Mouse (Mus musculus) limb, embryonic 13.5 days (tissue): ENCODE data around the gene Cmtm4. TPM values are rescaled to one million over a fixed set of nuclear protein-coding genes. Genes with fewer than 3 reads are reported as not detected.

Source experiments
- ATAC-seq: fragments of 200-750 bp; cut with Nextera tagmentation; 2 replicates; pipeline ENCODE4 v1.8.0; 2017; ENCODE audit warnings: low read depth, moderate number of reproducible peaks, moderate TSS enrichment; ENCODE audit not compliant: low FRiP score
- H3K27ac ChIP-seq: fragments of 300-500 bp; sonication (generic); 2 replicates; pipeline ENCODE4 v1.5.1; 2015; ENCODE audit warnings: inconsistent platforms, mild to moderate bottlenecking, moderate library complexity
- H3K27me3 ChIP-seq: fragments of 300-500 bp; sonication (generic); 2 replicates; pipeline ENCODE4 v1.6.1; 2015; ENCODE audit warnings: mild to moderate bottlenecking, inconsistent platforms
- H3K36me3 ChIP-seq: fragments of 300-500 bp; sonication (generic); 2 replicates; pipeline ENCODE4 v1.6.1; 2015; ENCODE audit warnings: inconsistent platforms, mild to moderate bottlenecking, moderate library complexity
- H3K4me1 ChIP-seq: fragments of 300-500 bp; sonication (generic); 2 replicates; pipeline ENCODE4 v1.6.1; 2015; ENCODE audit warnings: inconsistent platforms
- H3K4me2 ChIP-seq: fragments of 300-500 bp; sonication (generic); replicated peaks from 2 replicates; pipeline ENCODE4 v1.6.1; 2015; ENCODE audit warnings: inconsistent platforms, mild to moderate bottlenecking, moderate library complexity
- H3K4me3 ChIP-seq: fragments of 300-500 bp; sonication (generic); 2 replicates; pipeline ENCODE4 v1.5.1; 2015; ENCODE audit warnings: moderate library complexity, mild to moderate bottlenecking, inconsistent platforms
- H3K9ac ChIP-seq: fragments of 300-500 bp; sonication (generic); 2 replicates; pipeline ENCODE4 v1.6.1; 2015; ENCODE audit warnings: mild to moderate bottlenecking, inconsistent platforms
- H3K9me3 ChIP-seq: fragments of 300-500 bp; sonication (generic); 2 replicates; pipeline ENCODE4 v1.6.1; 2016; ENCODE audit warnings: inconsistent platforms
- WGBS: fragments of 180-500 bp; shearing (Covaris S2); methylation state at CpG from one replicate; pipeline ENCODE4 v1.1.7; 2015; 5-methylcytosine and 5-hydroxymethylcytosine counted together
- polyA plus RNA-seq: library from polyadenylated mRNA; unstranded; fragments of >200 nt; fragmentation: Nextera tagmentation; extraction: Ambion mirVana; gene quantifications from 2 replicates; pipeline ENCODE4 v1.2.1, GENCODE M21; 2015

Cmtm4 gene
- polyA plus RNA-seq, 1 experiment from 2014 or later: 3.0 TPM

- no peak overlapping the region for H3K4me2 ChIP-seq
- no peak for ATAC-seq
- 84% methylated on average over 7 of the region's 7 CpGs for WGBS
Measured at GRCm38 (mm10) chr8:104408328-104409110, 12.9 kb upstream of the Cmtm4 start.

GRCm38 (mm10) chr8:104406340-104407128 lies 10.9 kb upstream of the Cmtm4 start:
- H3K27me3 ChIP-seq: no peaks in the 10 kb centered on the region
- peaks cover 9% of the 10 kb centered on the region; the same call in 1 of the 2 replicates for H3K4me1 ChIP-seq
- H3K9me3 ChIP-seq: no peaks in the 10 kb centered on the region; the same call in 1 of the 2 replicates
- H3K4me3 ChIP-seq: no peak overlapping the region
- H3K4me2 ChIP-seq: no peak overlapping the region
- H3K36me3 ChIP-seq: no peaks in the 10 kb centered on the region
- H3K9ac ChIP-seq: no peak overlapping the region
- 71% methylated on average over 6 of the region's 6 CpGs for WGBS
- ATAC-seq: no peak
- no peak overlapping the region for H3K27ac ChIP-seq

More at GRCm38 (mm10) chr8:104408328-104409110, 12.9 kb upstream of the Cmtm4 start:
- H3K9ac ChIP-seq: no peak overlapping the region
- no peaks in the 10 kb centered on the region for H3K27me3 ChIP-seq
- H3K4me1 ChIP-seq: peaks cover 9% of the 10 kb centered on the region; the same call in 1 of the 2 replicates
- H3K4me3 ChIP-seq: no peak overlapping the region
- no peaks in the 10 kb centered on the region; the same call in 1 of the 2 replicates for H3K9me3 ChIP-seq
- no peak overlapping the region for H3K27ac ChIP-seq
- H3K36me3 ChIP-seq: no peaks in the 10 kb centered on the region

- Histone ChIP-seq H3K4me3 (no peak overlapping the region), H3K4me2 (no peak overlapping the region), H3K36me3 (no peaks in the 10 kb centered on the region), H3K27me3 (no peaks in the 10 kb centered on the region), H3K4me1 (peaks cover 9% of the 10 kb centered on the region; the same call in 1 of the 2 replicates), H3K9me3 (no peaks in the 10 kb centered on the region; the same call in 1 of the 2 replicates), H3K27ac (no peak overlapping the region), H3K9ac (no peak overlapping the region)
- ATAC-seq: peak; percentile 55; the same call in 1 of the 2 replicates
- 61% methylated on average over 15 of the region's 15 CpGs for WGBS
Measured at GRCm38 (mm10) chr8:104405430-104406187, 10.0 kb upstream of the Cmtm4 start.

- WGBS: 76% methylated on average over 3 of the region's 3 CpGs
- no peak for ATAC-seq
- Histone ChIP-seq H3K36me3 (no peaks in the 10 kb centered on the region), H3K27ac (no peak overlapping the region), H3K4me3 (no peak overlapping the region), H3K27me3 (no peaks in the 10 kb centered on the region), H3K9ac (no peak overlapping the region), H3K4me1 (peaks cover 9% of the 10 kb centered on the region; the same call in 1 of the 2 replicates), H3K9me3 (no peaks in the 10 kb centered on the region; the same call in 1 of the 2 replicates), H3K4me2 (no peak overlapping the region)
Measured at GRCm38 (mm10) chr8:104403596-104403995, 8.0 kb upstream of the Cmtm4 start.

GRCm38 (mm10) chr8:104394801-104395702 lies 555 bp downstream of the Cmtm4 start:
- peaks cover 19% of the 10 kb centered on the region for H3K4me1 ChIP-seq

GRCm38 (mm10) chr8:104393767-104394166 lies 1.8 kb downstream of the Cmtm4 start:
- no peaks in the 10 kb centered on the region for H3K36me3 ChIP-seq
- no peak for ATAC-seq
- H3K9me3 ChIP-seq: peaks cover 7% of the 10 kb centered on the region; the same call in 1 of the 2 replicates
- peak overlapping the region; percentile 14; the same call in 1 of the 2 replicates for H3K9ac ChIP-seq
- 76% methylated on average over 6 of the region's 6 CpGs for WGBS
- no peaks in the 10 kb centered on the region for H3K27me3 ChIP-seq
- H3K4me2 ChIP-seq: peak overlapping the region; percentile 93
- H3K4me1 ChIP-seq: peaks cover 19% of the 10 kb centered on the region
- peak overlapping the region; percentile 90 for H3K4me3 ChIP-seq
- H3K27ac ChIP-seq: no peak overlapping the region

More at GRCm38 (mm10) chr8:104394801-104395702, 555 bp downstream of the Cmtm4 start:
- Histone ChIP-seq H3K27ac (peak overlapping the region; percentile 74), H3K9me3 (peaks cover 7% of the 10 kb centered on the region; the same call in 1 of the 2 replicates), H3K36me3 (no peaks in the 10 kb centered on the region), H3K4me2 (peak overlapping the region; percentile 93), H3K9ac (peak overlapping the region; percentile 92), H3K4me3 (peak overlapping the region; percentile 90), H3K27me3 (no peaks in the 10 kb centered on the region)
- ATAC-seq: peak; percentile 72
- WGBS: under 1% methylated on average over 79 of the region's 82 CpGs

- no peak overlapping the region for H3K27ac ChIP-seq
- peak overlapping the region; percentile 90; the same call in 1 of the 2 replicates for H3K4me3 ChIP-seq
- ATAC-seq: no peak
- peaks cover 5% of the 10 kb centered on the region; the same call in 1 of the 2 replicates for H3K9me3 ChIP-seq
- peaks cover 19% of the 10 kb centered on the region for H3K4me1 ChIP-seq
- no peaks in the 10 kb centered on the region for H3K27me3 ChIP-seq
- no peaks in the 10 kb centered on the region for H3K36me3 ChIP-seq
- 90% methylated on average over 7 of the region's 7 CpGs for WGBS
- H3K9ac ChIP-seq: no peak overlapping the region
- peak overlapping the region; percentile 93 for H3K4me2 ChIP-seq
Measured at GRCm38 (mm10) chr8:104393139-104393538, 2.5 kb downstream of the Cmtm4 start.

GRCm38 (mm10) chr8:104390245-104390644 lies 5.4 kb downstream of the Cmtm4 start:
- Histone ChIP-seq H3K9ac (no peak overlapping the region), H3K27ac (no peak overlapping the region), H3K27me3 (no peaks in the 10 kb centered on the region), H3K4me2 (no peak overlapping the region), H3K36me3 (no peaks in the 10 kb centered on the region), H3K4me1 (peaks cover 48% of the 10 kb centered on the region), H3K9me3 (no peaks in the 10 kb centered on the region), H3K4me3 (no peak overlapping the region)
- ATAC-seq: no peak
- 87% methylated on average over 8 of the region's 8 CpGs for WGBS

- no peak for ATAC-seq
- WGBS: 71% methylated on average over 2 of the region's 2 CpGs
Measured at GRCm38 (mm10) chr8:104387980-104388379, 7.6 kb downstream of the Cmtm4 start.

GRCm38 (mm10) chr8:104387501-104387900 lies 8.1 kb downstream of the Cmtm4 start:
- WGBS: 43% methylated on average over 7 of the region's 7 CpGs
- H3K4me3 ChIP-seq: no peak overlapping the region
- no peak overlapping the region for H3K4me2 ChIP-seq
- peaks cover 50% of the 10 kb centered on the region for H3K4me1 ChIP-seq
- H3K27me3 ChIP-seq: no peaks in the 10 kb centered on the region
- H3K27ac ChIP-seq: no peak overlapping the region
- no peaks in the 10 kb centered on the region for H3K36me3 ChIP-seq
- no peaks in the 10 kb centered on the region for H3K9me3 ChIP-seq
- ATAC-seq: no peak
- no peak overlapping the region for H3K9ac ChIP-seq

More at GRCm38 (mm10) chr8:104387980-104388379, 7.6 kb downstream of the Cmtm4 start:
- Histone ChIP-seq H3K4me3 (no peak overlapping the region), H3K9me3 (no peaks in the 10 kb centered on the region), H3K4me1 (peaks cover 46% of the 10 kb centered on the region), H3K27me3 (no peaks in the 10 kb centered on the region), H3K27ac (no peak overlapping the region), H3K4me2 (no peak overlapping the region), H3K9ac (no peak overlapping the region), H3K36me3 (no peaks in the 10 kb centered on the region)
